Mouse (Mus musculus) myocyte (in vitro differentiated cells): ENCODE results near the gene Tent5b.

Experiments used
- POLR2A ChIP-seq: IDR thresholded peaks from one replicate; pipeline ENCODE4 v1.6.1; 2011; ENCODE audit warnings: low read depth, mild to moderate bottlenecking, control low read depth, moderate library complexity; ENCODE audit not compliant: insufficient read length
- USF1 ChIP-seq: IDR thresholded peaks from one replicate; pipeline ENCODE4 v1.6.1; 2011; ENCODE audit warnings: low read depth, mild to moderate bottlenecking, control low read depth, moderate library complexity

- TF ChIP-seq POLR2A (no peak), USF1 (no peak)
These were observed 24.4 kb downstream of the Tent5b start for GRCm38 (mm10) chr4:133504300-133504699.
